Mouse (Mus musculus): ENCODE data around the gene Creld2.
A peak's percentile ranks its signal among the peaks of the same experiment; 100 is the strongest.

Gene Creld2

GRCm38 (mm10) chr15:88829791-88830440 is 10.5 kb downstream of the Creld2 start:
- no peak for DNase-seq

GRCm38 (mm10) chr15:88830696-88831095 is 11.2 kb downstream of the Creld2 start:
- DNase-seq = no peak

- DNase-seq = no peak
These were observed 12.0 kb downstream of the Creld2 start for GRCm38 (mm10) chr15:88831482-88831881.

- DNase-seq = no peak
These were observed 13.1 kb downstream of the Creld2 start for GRCm38 (mm10) chr15:88832536-88832935.

- DNase-seq = peak; percentile 26 to 42
These were observed 16.6 kb downstream of the Creld2 start for GRCm38 (mm10) chr15:88836031-88836430.

- DNase-seq = no peak
These were observed 17.1 kb downstream of the Creld2 start for GRCm38 (mm10) chr15:88836571-88836970.

GRCm38 (mm10) chr15:88837199-88837932 is 17.9 kb downstream of the Creld2 start:
- DNase-seq = peak; percentile 56 to 64

- no peak for DNase-seq
These were observed 18.5 kb downstream of the Creld2 start for GRCm38 (mm10) chr15:88837977-88838376.

GRCm38 (mm10) chr15:88839271-88839670 is 19.8 kb downstream of the Creld2 start:
- no peak for DNase-seq

- no peak for DNase-seq
These were observed 20.7 kb downstream of the Creld2 start for GRCm38 (mm10) chr15:88840126-88840525.

GRCm38 (mm10) chr15:88841160-88841559 is 21.7 kb downstream of the Creld2 start:
- DNase-seq = no peak

GRCm38 (mm10) chr15:88841580-88842299 is 22.3 kb downstream of the Creld2 start:
- no peak for DNase-seq

GRCm38 (mm10) chr15:88842300-88842673 is 22.8 kb downstream of the Creld2 start:
- no peak for DNase-seq

- DNase-seq = no peak
These were observed 24.1 kb downstream of the Creld2 start for GRCm38 (mm10) chr15:88843486-88844097.

- DNase-seq = no peak
These were observed 25.5 kb downstream of the Creld2 start for GRCm38 (mm10) chr15:88844966-88845365.

GRCm38 (mm10) chr15:88848661-88849060 is 29.2 kb downstream of the Creld2 start:
- no peak for DNase-seq

- no peak for DNase-seq
These were observed 30.2 kb downstream of the Creld2 start for GRCm38 (mm10) chr15:88849621-88850020.

GRCm38 (mm10) chr15:88850146-88850826 is 30.8 kb downstream of the Creld2 start:
- no peak for DNase-seq

- no peak for DNase-seq
These were observed 31.6 kb downstream of the Creld2 start for GRCm38 (mm10) chr15:88851076-88851475.

GRCm38 (mm10) chr15:88851507-88852149 is 32.2 kb downstream of the Creld2 start:
- DNase-seq = no peak

- DNase-seq = no peak
These were observed 33.7 kb downstream of the Creld2 start for GRCm38 (mm10) chr15:88853106-88853505.

All from B cell, adult 2 months (primary cell).